Mouse (Mus musculus) monocyte, adult 2 months (primary cell): Measurements from ENCODE around the gene Ifna15.

ENCODE experiments used
- DNase-seq, 2 experiments: peaks; one replicate each; pipeline ENCODE4 v3.0.0; 2022; ENCODE audit warnings: low spot score in 2 of 2, low read depth in 1 of 2

Ifna15 gene

DNA sequence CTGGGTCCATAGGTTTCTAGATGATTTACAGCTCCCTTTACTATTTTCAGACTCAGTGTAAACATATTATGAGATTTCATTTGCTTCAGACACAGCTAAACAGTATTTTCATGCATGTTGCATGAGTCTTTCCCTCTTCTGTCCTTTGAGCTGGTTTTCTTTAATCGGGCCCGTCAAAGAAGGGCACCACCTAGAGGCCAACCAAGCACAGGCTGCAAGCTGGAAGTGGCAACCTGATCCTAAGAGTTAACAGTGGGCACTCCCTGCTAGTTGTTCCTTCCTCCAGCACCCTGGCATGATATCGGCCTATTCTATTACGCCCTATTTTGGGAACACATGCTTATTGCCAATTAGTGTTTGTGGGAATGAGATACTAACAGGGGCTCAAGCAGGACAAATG, 43.6 kb downstream of the Ifna15 start:
- DNase-seq = no peak

DNA sequence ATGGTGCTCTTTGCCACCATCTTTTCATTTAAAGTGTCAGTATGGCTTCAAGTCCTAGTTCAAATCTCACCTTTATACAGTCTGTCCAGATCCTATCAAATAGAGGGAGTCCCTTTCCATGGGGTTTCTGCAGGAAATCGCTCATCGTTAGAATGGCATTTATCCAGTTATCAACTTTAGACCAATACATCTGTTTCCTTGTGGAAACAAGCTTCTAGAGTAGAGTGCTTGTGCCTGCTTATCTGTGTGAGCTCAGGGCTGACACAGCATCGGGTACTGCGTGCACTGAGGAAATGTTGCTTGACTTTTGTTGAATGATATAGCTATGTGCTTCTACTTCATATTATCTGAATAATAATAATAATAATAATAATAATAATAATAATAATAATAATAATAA, 44.3 kb downstream of the Ifna15 start:
- DNase-seq = no peak
